Mouse (Mus musculus): ENCODE data around the gene Cdkal1.

DNA sequence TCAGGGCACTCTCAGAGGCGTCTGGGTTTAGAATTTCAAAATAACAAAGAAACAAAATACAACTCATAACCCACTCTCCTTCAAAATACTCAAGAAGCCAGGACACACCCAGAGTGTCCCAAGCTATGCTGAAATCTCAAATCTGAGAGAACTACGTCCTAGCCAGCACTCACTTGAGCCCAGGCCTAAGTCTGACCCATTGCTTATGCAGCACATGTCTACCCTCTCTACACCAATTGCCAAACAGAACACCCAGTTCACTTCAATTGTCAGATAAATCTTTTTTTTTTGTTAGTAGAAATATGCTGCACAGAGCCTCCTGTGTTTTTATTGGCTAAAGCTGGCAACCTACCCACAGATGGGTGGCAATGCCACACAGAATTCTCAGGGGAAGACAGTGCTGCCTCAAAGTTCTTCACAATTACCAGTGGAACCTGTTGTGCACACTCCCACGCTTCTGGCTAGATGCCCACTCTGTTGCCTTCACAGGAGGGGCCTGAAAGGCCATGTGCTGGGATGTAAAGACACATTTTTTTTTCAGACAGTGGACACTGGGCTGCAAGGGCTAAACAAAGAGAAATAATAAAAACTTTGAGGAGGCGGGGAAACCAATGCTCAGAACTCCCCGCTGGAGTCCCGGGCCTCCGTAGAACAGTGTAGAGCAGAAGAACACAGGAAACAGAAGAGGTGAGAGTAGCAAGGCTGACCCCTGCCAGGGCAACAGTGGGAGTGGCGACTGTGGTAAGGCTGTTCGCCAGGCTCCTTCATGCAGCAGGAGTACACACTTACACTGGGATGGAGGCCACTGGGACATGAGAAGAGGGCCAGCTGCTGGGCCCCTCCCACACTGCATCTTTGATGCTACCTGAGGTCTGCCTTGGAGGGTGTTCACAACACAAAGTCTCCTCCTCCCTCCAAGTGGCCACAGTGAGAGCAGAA is 273.4 kb downstream of the Cdkal1 start:
- TF ChIP-seq CTCF (IDR thresholded peaks at IDR 0.05) = no peak
- no peak for TF ChIP-seq POLR2A (IDR thresholded peaks at IDR 0.05; ENCODE audit: insufficient read depth, low read depth, low read length)
- TF ChIP-seq EP300 (IDR thresholded peaks at IDR 0.05; ENCODE audit: insufficient read depth, low read depth, low read length) = no peak
